Mouse (Mus musculus) cerebral cortex, adult 2 months (tissue): Measurements from ENCODE around the gene Ccdc120.

Experiments
- WGBS: fragments of 180-500 bp; shearing (Covaris S2); methylation state at CpG from one replicate; pipeline ENCODE4 v1.1.7; 2018; 5-methylcytosine and 5-hydroxymethylcytosine counted together

The Ccdc120 gene

DNA sequence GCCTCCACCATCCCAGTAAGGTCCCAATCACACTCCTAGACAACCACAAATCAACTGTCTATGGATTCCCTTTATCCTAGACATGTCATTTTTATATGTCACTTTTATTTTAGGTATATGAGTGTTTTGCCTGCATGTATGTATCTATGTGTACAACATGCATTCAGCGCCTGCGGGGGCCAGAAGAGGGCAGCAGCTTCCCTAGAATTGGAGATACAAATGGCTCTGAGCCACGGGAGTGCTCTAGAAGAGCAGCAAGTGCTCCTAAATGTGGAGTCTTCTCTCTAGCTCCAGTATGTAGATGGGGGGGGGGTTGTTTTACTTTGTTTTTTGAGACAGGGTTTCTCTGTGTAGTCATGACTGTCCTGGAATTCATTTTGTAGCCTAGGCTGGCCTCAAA, 2.9 kb upstream of the Ccdc120 start:
- WGBS: 9% methylated on average over 3 of the region's 3 CpGs

GRCm38 (mm10) chrX:7745429-7745828, 5.3 kb downstream of the Ccdc120 start:
- WGBS: 69% methylated on average over 8 of the region's 8 CpGs

DNA sequence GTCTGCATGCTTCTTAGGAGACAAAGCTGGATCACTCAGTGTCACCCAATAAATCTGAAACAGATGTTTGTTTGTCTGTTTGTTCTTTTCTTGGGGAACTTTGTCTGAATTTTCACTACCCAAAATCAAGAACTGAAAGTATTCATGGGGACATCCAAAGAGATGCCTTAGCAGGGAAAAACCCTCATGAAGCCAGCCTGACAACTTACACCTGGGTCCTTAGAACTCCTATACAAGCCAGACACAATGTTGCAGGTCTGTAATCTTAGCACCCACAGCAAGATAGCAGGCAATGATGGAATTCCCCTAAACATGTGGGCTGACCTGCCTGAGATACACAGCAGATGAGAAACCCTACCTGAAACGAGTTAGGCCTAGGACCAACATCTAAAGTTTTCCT, 5.8 kb downstream of the Ccdc120 start:
- 68% methylated on average over 1 of the region's 1 CpGs for WGBS

GRCm38 (mm10) chrX:7743470-7743869, 7.2 kb downstream of the Ccdc120 start:
- 40% methylated on average over 5 of the region's 5 CpGs for WGBS

GRCm38 (mm10) chrX:7741103-7741502, 9.6 kb downstream of the Ccdc120 start:
- 69% methylated on average over 5 of the region's 5 CpGs for WGBS

DNA sequence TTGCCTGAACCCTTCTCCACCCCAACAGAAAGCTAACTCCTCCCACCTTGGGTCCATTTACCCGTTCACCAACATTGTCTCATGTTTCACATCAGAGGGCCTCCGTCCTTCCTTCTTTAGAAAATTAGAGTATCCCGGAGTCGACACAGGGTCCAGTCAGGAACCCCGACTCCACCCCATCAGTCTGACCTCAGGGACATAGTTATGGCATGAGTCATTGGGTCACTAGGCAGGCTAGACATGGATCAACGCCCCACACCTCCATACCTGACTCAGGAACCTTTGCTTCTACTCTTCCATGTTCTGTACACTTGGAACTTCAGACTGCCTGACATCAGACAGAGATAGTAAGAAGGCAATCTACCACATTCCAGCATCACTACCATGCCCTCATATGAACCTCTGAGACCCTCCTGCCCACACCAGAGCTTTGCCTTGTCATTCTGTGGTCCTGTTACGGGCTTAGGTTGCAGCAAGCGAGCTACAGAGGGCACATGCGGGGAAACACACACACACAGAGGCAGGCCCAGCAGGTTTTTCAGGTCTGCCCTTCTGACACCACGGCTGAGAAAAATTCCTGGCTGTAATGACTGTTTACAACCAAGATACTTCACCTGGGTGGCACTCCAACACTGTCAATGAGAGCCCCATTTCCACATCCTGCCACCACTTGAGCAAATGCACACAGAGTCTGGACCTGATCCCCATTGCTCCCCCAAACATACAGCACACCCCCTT, 10.5 kb downstream of the Ccdc120 start:
- WGBS: 77% methylated on average over 10 of the region's 10 CpGs

DNA sequence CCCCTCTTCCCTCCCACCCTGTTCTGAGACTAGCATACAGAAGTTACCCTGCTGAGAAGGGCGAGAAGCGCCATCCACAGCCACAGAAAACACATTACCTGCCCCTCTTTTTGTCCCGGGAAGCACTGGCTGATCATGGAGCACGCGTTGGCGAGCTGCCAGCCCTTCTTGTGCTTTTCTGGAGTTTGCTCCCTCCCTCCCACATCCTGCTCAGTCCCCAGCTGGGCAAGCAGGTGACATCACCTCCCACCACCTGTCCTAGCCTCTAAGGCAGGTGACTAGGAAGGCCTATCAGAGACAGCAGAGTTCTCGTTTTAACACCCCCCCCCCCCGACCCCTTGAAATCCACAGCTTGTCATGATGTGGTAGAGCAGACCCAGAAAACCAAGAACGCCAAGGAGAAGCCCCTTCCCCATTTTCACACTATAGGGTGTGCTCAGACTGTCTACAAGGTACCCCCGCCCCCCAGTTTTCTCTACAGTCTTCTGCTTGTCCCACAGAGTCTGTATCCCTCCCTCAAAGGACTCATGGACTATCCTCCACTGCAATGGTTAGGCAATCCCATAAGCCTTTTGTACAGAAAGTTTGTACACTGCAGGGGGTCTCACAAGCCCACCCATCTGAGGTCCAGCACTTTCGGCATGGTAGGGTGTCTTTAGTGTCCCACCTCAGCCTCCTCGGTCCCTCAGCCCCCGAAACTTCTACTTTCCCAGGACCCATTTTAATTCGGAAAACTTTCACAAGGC, 11.2 kb downstream of the Ccdc120 start:
- 66% methylated on average over 14 of the region's 14 CpGs for WGBS

- 57% methylated on average over 14 of the region's 26 CpGs for WGBS
Observed at GRCm38 (mm10) chrX:7733571-7734156, 17.0 kb downstream of the Ccdc120 start.

DNA sequence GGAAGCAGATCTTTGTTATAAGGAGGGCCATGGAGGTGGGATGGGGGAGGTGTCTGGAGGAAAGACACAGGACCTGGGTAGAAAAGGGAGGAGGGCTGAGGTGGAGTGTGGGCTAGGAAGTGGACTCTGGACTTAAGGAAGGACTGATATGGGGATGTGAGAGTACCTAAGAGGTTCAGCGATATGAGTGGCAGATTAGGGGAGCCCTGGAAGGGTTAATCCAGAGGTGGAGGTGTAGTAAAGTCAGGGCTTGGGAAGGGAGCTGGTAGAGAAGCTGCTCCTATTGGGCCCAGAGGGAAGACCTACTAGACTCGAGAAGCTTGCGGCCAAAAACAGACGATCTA, 21.8 kb downstream of the Ccdc120 start:
- WGBS: 19% methylated on average over 4 of the region's 4 CpGs

- 3% methylated on average over 42 of the region's 42 CpGs for WGBS
Observed at GRCm38 (mm10) chrX:7728215-7728921, 22.3 kb downstream of the Ccdc120 start, which contains the start of gene Praf2. TSS of gene Praf2 (plus strand) at chrX:7728439.

GRCm38 (mm10) chrX:7727176-7727575, 23.5 kb downstream of the Ccdc120 start:
- 84% methylated on average over 13 of the region's 13 CpGs for WGBS

DNA sequence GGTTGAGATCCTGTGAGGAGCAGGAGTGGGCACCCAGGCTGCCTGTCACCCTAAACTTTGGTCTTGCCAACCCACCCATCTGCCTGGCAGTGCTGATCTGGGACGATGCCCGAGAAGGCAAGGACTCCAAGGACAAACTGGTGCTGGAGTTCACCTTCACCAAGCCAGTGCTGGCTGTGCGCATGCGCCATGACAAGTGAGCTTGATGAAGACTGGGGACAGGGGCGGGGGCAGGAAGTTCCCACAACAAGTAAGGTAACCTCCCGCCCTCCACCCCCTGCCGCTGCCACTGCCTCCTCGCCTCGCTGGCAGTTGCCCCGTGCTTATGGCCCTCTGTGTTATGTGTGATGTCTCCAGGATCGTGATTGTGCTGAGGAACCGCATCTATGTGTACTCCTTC, 24.9 kb downstream of the Ccdc120 start:
- WGBS: 94% methylated on average over 11 of the region's 12 CpGs

DNA sequence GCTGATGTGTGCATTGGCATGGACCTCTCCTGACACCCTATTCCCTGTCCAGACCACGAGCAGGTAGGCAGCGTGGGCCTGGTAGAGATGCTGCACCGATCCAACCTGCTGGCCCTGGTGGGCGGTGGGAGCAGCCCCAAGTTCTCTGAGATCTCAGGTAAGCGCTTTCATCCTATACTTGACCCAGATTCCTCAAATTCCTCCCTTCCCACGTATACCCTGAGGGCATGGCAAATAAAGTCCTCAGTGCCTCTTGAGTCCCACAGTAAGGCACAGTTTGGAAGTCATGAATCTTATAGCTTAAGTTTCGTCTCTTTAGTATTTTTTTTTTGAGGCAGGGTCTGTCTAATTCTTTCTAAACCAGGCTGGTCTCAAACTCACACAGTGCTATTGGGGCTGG, 26.6 kb downstream of the Ccdc120 start:
- 88% methylated on average over 7 of the region's 7 CpGs for WGBS

- WGBS: 14% methylated on average over 4 of the region's 4 CpGs
Observed at GRCm38 (mm10) chrX:7722691-7723090, 28.0 kb downstream of the Ccdc120 start.

- WGBS: 7% methylated on average over 11 of the region's 11 CpGs
Observed at GRCm38 (mm10) chrX:7722282-7722611, 28.5 kb downstream of the Ccdc120 start.

GRCm38 (mm10) chrX:7721514-7722281, 29.0 kb downstream of the Ccdc120 start, which contains the start of gene Gm45208:
TSS of gene Gm45208 (plus strand) at chrX:7722245.
- WGBS: 9% methylated on average over 22 of the region's 22 CpGs

DNA sequence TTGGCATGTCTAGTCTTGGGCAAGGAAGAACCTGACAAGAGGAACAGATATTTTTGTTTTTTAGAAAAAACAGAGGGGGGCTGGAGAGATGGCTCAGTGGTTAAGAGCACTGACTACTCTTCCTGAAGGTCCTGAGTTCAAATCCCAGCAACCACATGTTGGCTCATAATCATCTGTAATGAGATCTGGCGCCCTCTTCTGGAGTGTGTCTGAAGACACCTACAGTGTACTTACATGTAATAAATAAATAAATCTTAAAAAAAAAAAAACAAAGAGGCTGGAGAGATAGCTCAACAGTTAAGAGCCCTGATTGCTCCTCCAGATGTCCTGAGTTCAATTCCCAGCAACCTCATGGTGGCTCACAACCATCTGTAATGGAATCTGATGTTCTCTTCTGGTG, 34.6 kb downstream of the Ccdc120 start:
- 36% methylated on average over 1 of the region's 1 CpGs for WGBS

- WGBS: 10% methylated on average over 45 of the region's 60 CpGs
Observed at GRCm38 (mm10) chrX:7714135-7714899, 36.4 kb downstream of the Ccdc120 start, which contains the start of gene Wdr45. TSS of gene Wdr45 (plus strand) at chrX:7714333.

DNA sequence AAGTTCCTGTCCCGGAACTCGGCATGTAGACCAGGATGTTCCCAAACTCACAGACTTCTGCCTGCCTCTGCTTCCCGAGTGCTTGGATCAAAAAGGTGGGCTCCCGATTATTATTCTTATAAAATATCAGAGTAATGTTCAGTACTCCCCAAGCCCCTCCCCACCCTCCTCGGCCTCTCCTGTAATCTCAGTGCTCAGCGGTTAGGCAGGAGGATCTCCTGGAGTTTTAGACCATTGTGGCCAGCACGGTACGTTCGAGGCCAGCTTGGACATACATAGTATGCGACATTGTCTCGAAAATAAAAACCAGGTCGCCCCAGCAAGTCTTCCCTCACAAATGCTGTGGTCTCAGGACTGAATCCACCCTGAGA, 37.0 kb downstream of the Ccdc120 start:
- 21% methylated on average over 6 of the region's 12 CpGs for WGBS

DNA sequence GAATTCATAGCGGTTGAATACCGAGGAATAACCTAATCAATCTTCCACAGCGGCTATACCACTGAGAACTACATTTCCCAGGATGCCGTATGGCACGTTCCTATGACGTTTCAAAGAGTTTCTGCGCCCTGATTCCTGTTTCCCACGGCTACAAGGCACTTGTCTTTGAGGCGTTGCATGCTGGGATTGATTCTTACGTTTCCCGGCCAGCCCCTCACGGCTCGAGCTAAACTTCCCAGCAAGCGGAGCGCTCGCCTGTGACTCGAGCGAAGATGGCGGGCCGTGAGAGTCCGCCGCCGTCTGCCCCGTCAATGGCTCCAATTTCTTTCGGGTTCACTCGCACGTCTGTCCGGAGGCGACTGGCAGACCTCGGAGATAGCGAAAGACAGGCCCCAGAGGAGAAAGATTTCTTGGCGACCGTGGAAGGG, 53.7 kb downstream of the Ccdc120 start, which contains the start of gene Gpkow:
Gene Gpkow (plus strand): TSS at position 178 of the 428 bp plus-strand sequence.
- 4% methylated on average over 33 of the region's 33 CpGs for WGBS

- WGBS: 37% methylated on average over 6 of the region's 6 CpGs
Observed at GRCm38 (mm10) chrX:7696520-7696919, 54.2 kb downstream of the Ccdc120 start.
